Mouse (Mus musculus) pancreas, adult 10 weeks (tissue): Measurements from ENCODE around the gene Yod1. TPM values are rescaled to one million over a fixed set of nuclear protein-coding genes. Genes with fewer than 3 reads are reported as not detected.

ENCODE experiments used
- polyA plus RNA-seq: library from polyadenylated mRNA; stranded (reverse); fragments of 350-450 nt; fragmentation: Illumina TruSeq; extraction: RNeasy Lipid Tissue Mini Kit (QIAGEN cat#74804); gene quantifications from one replicate; pipeline ENCODE4 v1.2.3, GENCODE M21; 2015; ENCODE audit warnings: low read depth, low replicate concordance; ENCODE audit not compliant: insufficient read depth

The Yod1 gene
- polyA plus RNA-seq, result 1.7 TPM

DNA sequence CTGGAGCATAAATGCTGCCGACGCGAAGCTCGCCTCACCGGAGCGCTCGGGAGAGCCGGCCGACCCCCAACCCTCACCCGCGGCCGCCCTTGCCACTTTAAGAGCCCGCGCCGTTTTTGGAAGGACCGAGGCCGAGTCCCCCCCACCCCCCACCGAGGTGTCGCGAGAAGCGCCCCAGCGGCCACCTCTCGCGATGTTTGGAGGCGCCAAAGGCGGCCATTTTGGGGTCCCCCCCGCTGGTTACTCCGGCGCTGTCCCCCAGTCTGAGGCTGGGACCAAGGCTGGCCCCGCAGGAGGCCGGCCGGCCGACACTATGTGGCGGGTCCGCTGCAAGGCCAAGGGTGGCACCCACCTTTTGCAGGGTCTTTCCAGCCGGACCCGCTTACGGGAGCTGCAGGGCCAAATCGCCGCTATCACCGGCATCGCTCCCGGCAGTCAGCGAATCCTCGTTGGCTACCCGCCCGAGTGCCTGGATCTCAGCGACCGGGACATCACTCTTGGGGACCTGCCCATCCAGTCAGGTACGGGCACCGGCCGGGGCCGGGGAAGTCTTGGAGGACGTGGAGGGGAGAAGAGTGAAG is at the start of gene Yod1:
Yod1 (plus strand) TSS at position 37 of the 581 bp plus-strand sequence.

DNA sequence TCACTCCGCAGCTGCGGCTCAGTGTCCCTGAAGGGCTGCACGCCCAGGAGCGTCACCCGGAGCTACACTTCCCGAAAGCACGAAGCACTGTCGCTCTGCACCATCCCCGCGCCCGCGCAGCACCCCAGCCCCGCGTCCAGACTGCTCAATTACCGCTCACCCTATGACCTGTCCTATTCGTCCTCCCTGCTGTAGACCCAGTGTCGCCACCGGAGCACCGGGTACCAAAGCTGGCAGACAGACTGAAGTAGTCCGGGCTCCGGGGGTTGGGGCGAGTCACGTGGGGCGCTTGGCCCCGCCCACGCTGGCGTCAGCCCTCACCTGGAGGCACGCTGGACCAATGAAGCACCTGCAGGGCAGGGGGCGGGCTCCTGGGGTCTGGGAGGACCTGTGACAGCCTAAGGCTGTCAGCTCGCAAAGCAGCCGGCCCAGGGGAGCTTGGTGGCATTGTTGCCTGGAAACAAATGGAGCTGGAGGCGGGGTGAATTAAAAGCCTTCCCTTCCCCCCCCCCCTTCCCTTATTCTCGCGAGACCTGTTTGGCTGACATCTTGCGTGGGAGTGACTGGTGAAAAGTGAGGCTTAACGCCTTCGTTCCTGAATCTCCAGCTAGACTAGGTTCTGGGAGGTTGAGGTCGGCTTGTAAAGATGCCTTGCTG is 1.4 kb upstream of the Yod1 start, which contains the start of gene Gm29427:
Gm29427 (minus strand) TSS at position 239 of the 657 bp plus-strand sequence.

DNA sequence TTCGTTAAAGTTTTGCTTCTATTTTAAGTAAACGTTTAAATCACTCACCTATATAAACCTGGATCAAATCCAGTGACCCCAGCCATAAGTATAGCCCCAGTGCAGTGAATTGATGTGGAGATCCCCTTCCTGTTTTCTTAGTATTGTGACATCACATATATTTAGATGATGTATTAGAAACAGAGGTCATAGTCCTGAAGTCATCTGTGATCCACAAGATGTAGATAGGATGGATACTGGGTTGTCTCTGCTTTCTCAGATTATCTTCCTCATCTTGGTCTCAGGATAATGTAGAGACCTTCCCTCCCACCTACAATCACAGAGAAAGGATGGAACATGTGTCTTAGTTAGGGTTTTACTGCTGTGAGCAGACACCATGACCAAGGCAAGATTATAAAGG is 12.0 kb downstream of the Yod1 start, which contains the start of gene Pfkfb2:
Pfkfb2 (minus strand) TSS at position 101 of the 400 bp plus-strand sequence.

DNA sequence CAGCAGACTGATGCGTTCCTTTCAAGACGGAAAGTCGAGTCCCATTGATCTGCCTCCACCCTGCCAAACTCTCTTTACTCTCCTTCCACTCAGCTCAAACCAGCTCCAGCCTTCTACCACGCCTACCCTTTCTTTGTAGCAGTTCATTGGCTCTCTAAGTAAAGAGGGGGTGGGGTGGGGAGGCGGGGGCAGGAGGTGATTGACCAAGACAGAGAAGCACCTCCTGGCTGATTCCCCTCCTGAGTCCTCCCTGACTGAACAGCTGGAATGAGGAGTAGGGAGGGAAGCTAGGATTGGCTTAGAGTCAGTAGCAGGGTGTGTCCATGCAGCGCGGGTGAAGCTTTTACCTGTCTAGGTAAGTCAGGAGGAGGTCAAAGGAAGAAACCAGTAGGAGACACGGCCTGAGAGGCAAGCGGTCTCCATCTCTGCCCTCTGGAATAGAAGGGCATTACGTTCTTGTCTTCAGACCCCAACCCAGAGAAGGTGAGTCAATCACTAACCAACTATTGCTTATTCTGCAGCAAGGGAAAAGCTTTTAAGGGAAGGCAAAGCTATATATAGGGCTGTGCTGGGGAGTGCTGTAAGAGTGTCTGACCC is 14.7 kb downstream of the Yod1 start, which contains the start of gene AA986860:
AA986860 (plus strand) TSS at position 236 of the 597 bp plus-strand sequence.

Other genes with a start within 250 kb of the Yod1 start
- not detected for gene Zp3r, start 87.7 kb upstream of the Yod1 start, polyA plus RNA-seq
- not detected for gene C4bp, start 55.7 kb upstream of the Yod1 start, polyA plus RNA-seq
- not detected for gene Gm29427, start 1.5 kb upstream of the Yod1 start, polyA plus RNA-seq
- 6.1 TPM for gene Pfkfb2, start 11.9 kb downstream of the Yod1 start, polyA plus RNA-seq
- 3.0 TPM for gene AA986860, start 14.6 kb downstream of the Yod1 start, polyA plus RNA-seq
- not detected for gene Fcamr, start 83.6 kb downstream of the Yod1 start, polyA plus RNA-seq
- 4.8 TPM for gene Pigr, start 109.4 kb downstream of the Yod1 start, polyA plus RNA-seq
- 2.1 TPM for gene Fcmr, start 148.3 kb downstream of the Yod1 start, polyA plus RNA-seq
- gene Il24, start 170.1 kb downstream of the Yod1 start, polyA plus RNA-seq, result not detected
- not detected for gene Il20, start 194.1 kb downstream of the Yod1 start, polyA plus RNA-seq
- not detected for gene Il19, start 222.8 kb downstream of the Yod1 start, polyA plus RNA-seq